Mouse (Mus musculus): ENCODE measurements around the gene Gm42906. TPM values are rescaled to one million over a fixed set of nuclear protein-coding genes. Genes with fewer than 3 reads are reported as not detected.
A peak's percentile ranks its signal among the peaks of the same experiment; 100 is the strongest.

The Gm42906 gene
- total and polyA plus RNA-seq, 2 experiments from 2014 or later = not detected

- TF ChIP-seq CTCF (IDR thresholded peaks at IDR 0.05; ENCODE audit: low read depth) = no peak
- H3K9ac ChIP-seq (replicated peaks; ENCODE audit: low read length) = no peak overlapping the region
- H3K27me3 ChIP-seq (ENCODE audit: insufficient read depth, low read length) = no peaks in the 10 kb centered on the region
- no peak overlapping the region for H3K27ac ChIP-seq
- no peaks in the 10 kb centered on the region for H3K4me1 ChIP-seq (ENCODE audit: insufficient read depth, low read length)
- H3K4me3 ChIP-seq (ENCODE audit: low read length) = no peak overlapping the region
- 74% methylated on average over 7 of the region's 7 CpGs for WGBS
- H3K36me3 ChIP-seq (ENCODE audit: insufficient read depth, low read length) = no peaks in the 10 kb centered on the region
- ATAC-seq (peak; percentile 63; the same call in 1 of the 2 replicates), DNase-seq (ENCODE audit: low spot score) (no peak)
- H3K4me2 ChIP-seq (ENCODE audit: low read depth, low read length) = no peak overlapping the region
- H3K9me3 ChIP-seq (ENCODE audit: low read length) = no peaks in the 10 kb centered on the region
These were observed 27.9 kb downstream of the Gm42906 start for GRCm38 (mm10) chr5:151399918-151400556.

- no peaks in the 10 kb centered on the region for H3K27me3 ChIP-seq (ENCODE audit: insufficient read depth, low read length)
- no peak overlapping the region for H3K27ac ChIP-seq
- 0 out of 2 replicates have a peak, but pooled peaks cover 3% of the 10 kb centered on the region for H3K9me3 ChIP-seq (ENCODE audit: low read length)
- WGBS = 85% methylated on average over 4 of the region's 4 CpGs
- DNase-seq (ENCODE audit: low spot score) (no peak), ATAC-seq (no peak)
- TF ChIP-seq CTCF (IDR thresholded peaks at IDR 0.05; ENCODE audit: low read depth) = no peak
- no peak overlapping the region for H3K4me2 ChIP-seq (ENCODE audit: low read depth, low read length)
- H3K4me3 ChIP-seq (ENCODE audit: low read length) = no peak overlapping the region
- no peak overlapping the region for H3K9ac ChIP-seq (replicated peaks; ENCODE audit: low read length)
- H3K4me1 ChIP-seq (ENCODE audit: insufficient read depth, low read length) = no peaks in the 10 kb centered on the region
- H3K36me3 ChIP-seq (ENCODE audit: insufficient read depth, low read length) = no peaks in the 10 kb centered on the region
These were observed 31.8 kb downstream of the Gm42906 start for GRCm38 (mm10) chr5:151396119-151396518.

- H3K4me1 ChIP-seq (ENCODE audit: insufficient read depth, low read length) = 0 out of 2 replicates have a peak, but pooled peaks cover 4% of the 10 kb centered on the region
- H3K36me3 ChIP-seq (ENCODE audit: insufficient read depth, low read length) = no peaks in the 10 kb centered on the region
- 0 out of 2 replicates have a peak, but pooled peaks cover 3% of the 10 kb centered on the region for H3K9me3 ChIP-seq (ENCODE audit: low read length)
- H3K27ac ChIP-seq = no peak overlapping the region; the same call in 1 of the 2 replicates
- no peak overlapping the region for H3K4me3 ChIP-seq (ENCODE audit: low read length)
- 48% methylated on average over 5 of the region's 5 CpGs for WGBS
- DNase-seq (ENCODE audit: low spot score) (no peak), ATAC-seq (no peak)
- no peaks in the 10 kb centered on the region for H3K27me3 ChIP-seq (ENCODE audit: insufficient read depth, low read length)
- no peak for TF ChIP-seq CTCF (IDR thresholded peaks at IDR 0.05; ENCODE audit: low read depth)
- H3K4me2 ChIP-seq (ENCODE audit: low read depth, low read length) = no peak overlapping the region
- no peak overlapping the region for H3K9ac ChIP-seq (replicated peaks; ENCODE audit: low read length)
These were observed 33.3 kb downstream of the Gm42906 start for GRCm38 (mm10) chr5:151394690-151395089.

DNA sequence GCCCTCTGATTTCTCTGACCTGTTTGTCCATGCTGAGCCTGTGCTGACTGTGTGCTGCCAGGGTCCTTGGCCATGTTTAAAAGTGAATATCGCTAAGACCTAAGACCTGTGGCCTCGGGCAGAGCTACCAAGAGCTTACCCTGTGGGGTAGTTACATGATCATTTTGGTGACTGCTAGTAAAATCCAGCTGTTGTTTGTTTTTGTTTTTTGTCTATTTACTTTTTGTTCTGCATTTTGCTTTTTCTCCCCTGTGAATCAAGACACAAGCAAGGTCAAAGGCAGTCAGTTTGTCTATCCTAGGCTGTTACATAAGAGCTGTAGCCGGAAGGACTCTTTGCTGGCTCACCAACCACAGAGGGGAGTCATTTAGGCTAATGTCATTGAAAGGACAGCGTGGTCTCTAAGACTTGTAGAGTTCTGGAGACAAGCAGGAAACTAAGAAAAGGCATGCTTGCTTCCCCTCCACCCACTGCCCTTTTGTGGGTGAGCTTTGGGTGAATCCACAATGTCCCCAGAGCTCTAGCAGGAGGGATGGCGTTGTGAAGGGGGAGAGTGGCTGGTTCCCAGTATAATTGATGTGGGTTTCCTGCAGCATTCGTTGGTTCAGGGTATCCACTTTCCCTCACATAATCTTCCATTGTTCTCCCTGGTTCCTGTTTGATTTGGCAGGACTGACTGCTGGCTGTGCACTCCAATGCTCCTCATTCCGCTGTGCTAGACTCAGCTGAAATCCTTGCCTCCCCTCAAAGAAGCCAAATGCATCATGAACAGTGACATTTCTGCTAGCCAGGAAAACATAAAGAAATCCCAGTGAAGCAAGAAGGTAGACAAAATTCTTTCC lies 33.9 kb downstream of the Gm42906 start:
- 0 out of 2 replicates have a peak, but pooled peaks cover 3% of the 10 kb centered on the region for H3K9me3 ChIP-seq (ENCODE audit: low read length)
- H3K27ac ChIP-seq = peak overlapping the region; percentile 45; the same call in 1 of the 2 replicates
- H3K36me3 ChIP-seq (ENCODE audit: insufficient read depth, low read length) = no peaks in the 10 kb centered on the region
- ATAC-seq (peak; percentile 63), DNase-seq (ENCODE audit: low spot score) (peak; percentile 32)
- H3K4me1 ChIP-seq (ENCODE audit: insufficient read depth, low read length) = 0 out of 2 replicates have a peak, but pooled peaks cover 4% of the 10 kb centered on the region
- no peaks in the 10 kb centered on the region for H3K27me3 ChIP-seq (ENCODE audit: insufficient read depth, low read length)
- WGBS = 45% methylated on average over 7 of the region's 7 CpGs
- H3K4me2 ChIP-seq (ENCODE audit: low read depth, low read length) = no peak overlapping the region
- no peak for TF ChIP-seq CTCF (IDR thresholded peaks at IDR 0.05; ENCODE audit: low read depth)
- no peak overlapping the region for H3K9ac ChIP-seq (replicated peaks; ENCODE audit: low read length)
- no peak overlapping the region for H3K4me3 ChIP-seq (ENCODE audit: low read length)

DNA sequence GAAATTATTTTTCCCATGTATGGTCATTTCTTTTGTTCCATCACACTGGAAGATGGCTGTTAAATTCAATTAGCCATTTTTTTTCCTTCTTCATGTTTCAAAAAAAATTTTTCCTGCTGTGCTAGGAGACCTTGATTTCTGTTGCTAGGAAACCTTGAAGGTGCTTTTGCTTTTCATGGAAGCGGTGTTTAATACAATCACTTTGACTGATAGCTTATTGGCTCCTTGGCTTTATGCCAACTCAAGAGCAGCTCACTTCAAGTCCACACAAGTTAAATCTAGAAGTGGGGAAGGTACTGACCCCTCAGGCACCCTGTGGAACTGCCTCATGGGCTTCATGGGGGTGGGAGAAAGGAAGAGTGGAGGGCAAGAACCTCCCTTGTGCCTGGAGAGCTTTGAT lies 38.1 kb downstream of the Gm42906 start:
- H3K27ac ChIP-seq = peak overlapping the region; percentile 20; the same call in 1 of the 2 replicates
- no peak overlapping the region for H3K4me2 ChIP-seq (ENCODE audit: low read depth, low read length)
- 0 out of 2 replicates have a peak, but pooled peaks cover 3% of the 10 kb centered on the region for H3K9me3 ChIP-seq (ENCODE audit: low read length)
- no peak for TF ChIP-seq CTCF (IDR thresholded peaks at IDR 0.05; ENCODE audit: low read depth)
- no peaks in the 10 kb centered on the region for H3K27me3 ChIP-seq (ENCODE audit: insufficient read depth, low read length)
- no peak overlapping the region for H3K4me3 ChIP-seq (ENCODE audit: low read length)
- H3K9ac ChIP-seq (replicated peaks; ENCODE audit: low read length) = no peak overlapping the region
- peak; percentile 62; the same call in 1 of the 2 replicates for ATAC-seq
- H3K4me1 ChIP-seq (ENCODE audit: insufficient read depth, low read length) = 0 out of 2 replicates have a peak, but pooled peaks cover 4% of the 10 kb centered on the region
- WGBS = 45% methylated on average over 1 of the region's 1 CpGs
- peak; percentile 63 for DNase-seq (ENCODE audit: low spot score)
- no peaks in the 10 kb centered on the region for H3K36me3 ChIP-seq (ENCODE audit: insufficient read depth, low read length)

GRCm38 (mm10) chr5:151379896-151380295 lies 48.1 kb downstream of the Gm42906 start:
- Histone ChIP-seq H3K27me3 (ENCODE audit: insufficient read depth, low read length) (no peaks in the 10 kb centered on the region), H3K4me3 (ENCODE audit: low read length) (no peak overlapping the region), H3K36me3 (ENCODE audit: insufficient read depth, low read length) (no peaks in the 10 kb centered on the region), H3K4me1 (ENCODE audit: insufficient read depth, low read length) (no peaks in the 10 kb centered on the region), H3K27ac (no peak overlapping the region), H3K9ac (replicated peaks; ENCODE audit: low read length) (no peak overlapping the region), H3K4me2 (ENCODE audit: low read depth, low read length) (no peak overlapping the region), H3K9me3 (ENCODE audit: low read length) (no peaks in the 10 kb centered on the region)
- WGBS = 76% methylated on average over 2 of the region's 2 CpGs
- ATAC-seq (no peak), DNase-seq (ENCODE audit: low spot score) (no peak)
- no peak for TF ChIP-seq CTCF (IDR thresholded peaks at IDR 0.05; ENCODE audit: low read depth)
